Mouse (Mus musculus): ENCODE measurements around the gene Cd80.
"Not testable (repeated sequence)": the region's sequence is repeated elsewhere in the genome, so short reads cannot be mapped to it uniquely, and the experiment has no call there.

The Cd80 gene

DNA sequence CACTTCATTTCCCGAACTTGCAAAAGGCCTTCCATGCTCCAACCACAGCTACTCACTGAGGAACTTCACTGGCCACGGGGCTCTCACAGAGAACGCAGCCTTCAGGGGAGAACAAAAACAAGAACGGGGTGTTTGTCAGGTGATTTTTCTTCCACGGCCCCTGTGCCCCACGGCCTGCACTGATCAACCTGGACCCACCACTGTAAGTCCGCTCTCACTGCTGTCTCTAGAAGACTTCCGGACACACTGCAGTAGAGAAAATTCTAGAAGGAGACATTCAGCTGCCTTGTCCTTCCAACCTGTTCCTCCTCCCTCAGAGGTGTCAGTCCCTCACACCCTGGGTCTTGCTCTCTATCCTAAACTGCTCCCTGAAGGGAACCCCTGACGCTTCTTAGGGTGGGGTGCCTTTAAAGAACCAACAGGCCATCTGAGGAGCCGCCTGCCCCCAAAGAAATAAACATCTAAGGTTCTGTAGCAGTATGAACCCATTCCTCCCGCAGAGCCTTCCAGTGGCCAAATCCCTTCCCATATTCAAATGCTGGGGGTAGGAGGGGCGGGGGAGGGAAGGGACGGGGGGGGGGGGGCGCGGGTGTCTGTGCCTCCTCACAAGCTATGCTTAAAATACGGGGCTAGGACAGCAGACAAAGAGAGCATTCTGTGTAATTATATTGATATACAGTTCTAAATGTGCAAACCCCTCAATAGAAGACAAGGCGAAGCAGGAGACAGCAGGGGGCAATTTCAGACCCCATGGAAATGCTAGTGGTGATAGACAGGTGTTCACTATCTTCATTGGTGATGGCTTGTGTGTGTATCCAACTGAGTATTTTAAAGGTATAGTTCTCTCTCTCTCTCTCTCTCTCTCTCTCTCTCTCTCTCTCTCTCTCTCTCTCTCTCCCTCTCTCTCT is at the start of gene Cd80:
TSS of gene Cd80 (plus strand) at position 51 of the 908 bp plus-strand sequence.
- no peak for DNase-seq (ENCODE audit: low spot score)

- no peak for DNase-seq (ENCODE audit: low spot score)
Observed at GRCm38 (mm10) chr16:38406293-38406692, 49.1 kb upstream of the Cd80 start.

- DNase-seq (ENCODE audit: low spot score), result no peak
Observed at GRCm38 (mm10) chr16:38406708-38407107, 48.7 kb upstream of the Cd80 start.

GRCm38 (mm10) chr16:38407584-38407983 is 47.8 kb upstream of the Cd80 start:
- no peak for DNase-seq (ENCODE audit: low spot score)

- DNase-seq (ENCODE audit: low spot score), result no peak
Observed at GRCm38 (mm10) chr16:38408416-38408815, 46.9 kb upstream of the Cd80 start.

DNA sequence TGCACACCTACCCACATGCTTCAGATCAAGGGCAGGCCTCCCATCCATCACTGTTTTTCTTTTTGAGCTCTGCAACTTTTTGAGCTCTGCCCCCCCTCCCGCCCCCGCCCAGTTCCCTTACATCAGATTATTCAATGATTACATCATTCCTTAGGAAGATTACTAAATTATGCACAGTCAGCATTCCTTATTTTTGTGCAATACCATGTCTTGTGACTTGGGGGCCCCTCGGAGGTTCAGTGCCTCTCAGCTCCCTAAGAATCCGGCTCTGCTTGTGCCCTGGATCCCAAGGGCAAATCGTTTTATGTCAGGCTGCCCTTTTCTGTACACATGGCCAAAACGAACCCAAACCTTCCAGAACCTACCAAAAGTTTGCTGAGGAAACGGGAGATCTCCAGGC is 40.4 kb upstream of the Cd80 start:
- no peak for DNase-seq (ENCODE audit: low spot score)

GRCm38 (mm10) chr16:38425374-38425773 is 30.0 kb upstream of the Cd80 start:
- no peak for DNase-seq (ENCODE audit: low spot score)

DNA sequence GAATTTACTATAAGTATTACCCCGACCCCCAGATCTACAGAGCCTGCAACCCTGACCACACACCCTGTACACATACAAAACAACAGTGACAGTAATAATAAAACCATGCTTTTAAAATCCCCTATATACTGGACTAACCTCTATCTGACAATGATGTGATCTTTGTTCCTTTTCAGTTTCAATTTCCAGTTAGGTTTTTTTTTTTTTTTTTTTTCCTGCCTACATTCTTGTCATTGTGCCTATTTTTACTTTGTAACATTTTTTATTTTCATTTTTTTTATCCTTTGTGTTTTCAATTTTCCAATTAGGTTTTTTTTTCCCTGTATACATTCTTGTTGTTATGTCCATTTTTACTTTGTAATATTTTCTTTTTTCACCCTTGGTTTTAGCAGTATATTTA is 29.6 kb upstream of the Cd80 start:
- DNase-seq (ENCODE audit: low spot score), result no peak

GRCm38 (mm10) chr16:38431446-38432185 is 23.7 kb upstream of the Cd80 start:
- DNase-seq (ENCODE audit: low spot score), result no peak

DNA sequence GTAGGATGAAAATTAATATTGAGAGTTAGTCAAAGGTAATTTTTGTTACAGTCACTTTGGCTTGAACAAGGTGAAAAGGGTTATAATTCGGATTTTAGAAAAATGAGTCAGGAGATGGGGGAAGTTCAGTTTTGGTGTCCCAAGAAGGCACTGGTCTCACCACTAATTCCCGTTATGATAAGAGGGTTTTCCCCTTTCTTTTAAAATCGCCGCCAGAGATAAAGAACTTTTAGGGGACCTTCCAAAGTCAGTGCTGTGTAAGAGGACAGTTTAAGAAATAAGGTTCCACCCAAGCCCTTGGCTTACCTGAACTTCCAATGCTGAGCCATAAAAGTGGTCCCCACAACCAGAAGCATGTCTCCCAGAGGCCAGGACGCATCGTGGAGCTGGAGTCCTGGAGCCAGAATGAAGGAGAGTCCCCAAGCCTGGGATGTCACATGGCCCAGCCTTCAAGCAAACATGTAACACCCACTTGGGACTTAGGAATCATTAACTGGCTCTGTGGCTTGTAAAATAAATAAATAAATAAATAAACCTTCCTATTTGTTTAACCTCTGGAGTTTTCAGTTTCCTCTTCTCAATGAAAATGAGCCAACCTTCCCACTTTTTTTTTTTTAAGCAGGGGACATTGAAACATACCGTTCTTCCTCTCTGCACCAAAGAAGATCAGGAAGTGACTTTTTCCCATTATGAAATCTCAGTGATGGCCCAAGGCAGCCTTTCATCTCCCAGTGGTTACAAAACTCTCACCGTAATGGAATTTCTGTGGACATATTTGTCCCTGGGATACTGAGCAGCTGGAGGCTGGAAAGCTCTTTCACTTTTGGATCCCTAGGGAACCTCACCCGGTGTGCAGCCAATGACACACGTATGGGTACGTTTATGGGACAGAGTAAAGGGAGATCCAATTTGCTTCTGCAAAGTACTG is 22.6 kb upstream of the Cd80 start, which contains the start of gene Pla1a:
TSS of gene Pla1a (minus strand) at position 648 of the 928 bp plus-strand sequence.
- no peak for DNase-seq (ENCODE audit: low spot score)

GRCm38 (mm10) chr16:38433514-38433913 is 21.8 kb upstream of the Cd80 start:
- DNase-seq (ENCODE audit: low spot score), result no peak

DNA sequence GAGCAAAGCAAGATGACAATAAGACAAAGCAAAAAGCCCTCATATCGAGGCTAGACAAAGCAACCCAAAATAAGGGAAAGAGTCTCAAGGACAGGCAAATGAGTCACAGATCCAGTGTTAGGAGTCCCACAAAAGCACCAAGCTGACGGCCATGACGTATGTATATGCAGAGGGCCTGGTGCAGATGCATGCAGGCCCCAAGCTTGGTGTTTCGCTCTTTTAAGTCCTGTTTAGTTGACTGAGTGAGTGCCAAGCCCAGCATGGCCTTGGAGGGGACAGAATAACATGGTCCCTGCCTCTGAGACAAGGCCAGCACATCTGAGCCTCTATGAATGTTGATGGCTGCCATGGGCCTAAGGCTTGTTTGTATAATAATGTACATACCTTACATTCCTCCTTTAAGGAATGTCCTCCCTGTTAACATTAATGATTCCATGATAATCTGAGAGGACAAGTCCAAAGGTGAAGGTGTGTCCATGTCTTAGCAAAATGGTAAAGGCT is 21.0 kb upstream of the Cd80 start:
- DNase-seq (ENCODE audit: low spot score), result no peak

GRCm38 (mm10) chr16:38439190-38439589 is 16.2 kb upstream of the Cd80 start:
- DNase-seq (ENCODE audit: low spot score), result no peak

- DNase-seq (ENCODE audit: low spot score), result no peak
Observed at GRCm38 (mm10) chr16:38440403-38440802, 15.0 kb upstream of the Cd80 start.

DNA sequence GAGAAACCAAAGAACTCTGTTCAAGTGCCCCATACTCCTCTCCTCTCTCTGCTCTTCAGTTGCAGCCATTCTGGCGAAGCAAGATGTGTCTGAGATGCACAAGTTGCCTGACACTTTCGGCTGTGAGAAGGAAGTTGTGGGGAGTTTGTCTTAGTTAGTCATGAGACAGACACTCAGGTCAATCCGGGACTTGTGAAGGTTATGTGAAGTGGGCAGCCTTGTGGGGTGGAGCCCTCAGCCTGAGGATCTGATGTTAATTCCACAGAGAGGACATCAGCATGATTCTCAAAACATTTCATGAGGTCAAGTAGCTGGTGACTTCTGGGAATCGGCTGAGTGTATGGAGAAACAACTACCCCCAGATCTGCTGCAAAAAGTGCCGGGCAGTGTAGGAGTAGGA is 13.8 kb upstream of the Cd80 start:
- no peak for DNase-seq (ENCODE audit: low spot score)

DNA sequence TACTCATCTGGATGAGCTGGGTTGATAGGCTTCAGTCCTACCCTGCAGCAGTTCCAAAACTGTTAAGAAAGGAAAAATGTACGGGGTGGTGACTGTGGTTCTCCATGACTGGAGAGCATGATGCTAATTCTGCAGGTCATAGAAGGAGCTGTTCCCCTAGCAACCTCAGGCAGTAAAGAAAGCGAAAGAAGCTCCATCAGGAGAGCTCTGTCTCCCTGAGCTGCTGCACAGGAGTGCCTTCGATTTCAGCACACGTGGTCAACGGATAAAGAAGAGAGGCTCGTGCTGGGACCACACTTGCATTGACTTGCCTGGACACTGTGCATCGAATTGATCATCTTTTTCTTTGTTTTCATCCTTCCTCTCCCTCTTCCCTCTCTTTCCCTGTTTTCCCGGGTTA is 13.1 kb upstream of the Cd80 start:
- DNase-seq (ENCODE audit: low spot score), result no peak

- no peak for DNase-seq (ENCODE audit: low spot score)
Observed at GRCm38 (mm10) chr16:38443721-38444464, 11.5 kb upstream of the Cd80 start.

GRCm38 (mm10) chr16:38445046-38445445 is 10.3 kb upstream of the Cd80 start:
- no peak for DNase-seq (ENCODE audit: low spot score)

- no peak for DNase-seq (ENCODE audit: low spot score)
Observed at GRCm38 (mm10) chr16:38445576-38445975, 9.8 kb upstream of the Cd80 start.

GRCm38 (mm10) chr16:38446141-38446540 is 9.2 kb upstream of the Cd80 start:
- not testable (repeated sequence) for DNase-seq (ENCODE audit: low spot score)

DNA sequence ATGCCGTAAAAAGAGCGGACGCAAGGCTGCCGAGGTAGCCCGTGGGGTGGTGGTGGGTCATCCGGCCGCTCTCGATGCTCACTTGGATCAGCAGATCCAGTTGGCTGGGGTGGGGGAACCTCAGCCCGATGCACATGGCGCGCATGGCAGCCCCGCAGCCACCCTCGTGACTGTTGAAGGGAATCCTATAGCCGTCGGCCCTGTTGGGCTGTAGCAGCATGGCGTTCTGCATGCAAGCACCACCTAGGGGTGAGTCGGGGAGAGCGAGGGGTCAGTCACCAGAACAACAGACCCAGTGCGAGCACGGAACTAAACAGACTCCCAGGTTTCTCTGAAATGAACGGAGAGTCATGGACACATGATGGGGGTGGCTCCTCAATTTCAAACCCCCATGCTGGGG is 8.0 kb upstream of the Cd80 start:
- DNase-seq (ENCODE audit: low spot score), result no peak

Data from spleen, adult 12 weeks (tissue).